Mouse (Mus musculus) right cerebral cortex, postnatal 25 days (tissue): Measurements from ENCODE around the gene Commd9.

ENCODE experiments used
- DNase-seq: peaks from one replicate; pipeline ENCODE4 v3.0.0; 2022

Gene Commd9

DNA sequence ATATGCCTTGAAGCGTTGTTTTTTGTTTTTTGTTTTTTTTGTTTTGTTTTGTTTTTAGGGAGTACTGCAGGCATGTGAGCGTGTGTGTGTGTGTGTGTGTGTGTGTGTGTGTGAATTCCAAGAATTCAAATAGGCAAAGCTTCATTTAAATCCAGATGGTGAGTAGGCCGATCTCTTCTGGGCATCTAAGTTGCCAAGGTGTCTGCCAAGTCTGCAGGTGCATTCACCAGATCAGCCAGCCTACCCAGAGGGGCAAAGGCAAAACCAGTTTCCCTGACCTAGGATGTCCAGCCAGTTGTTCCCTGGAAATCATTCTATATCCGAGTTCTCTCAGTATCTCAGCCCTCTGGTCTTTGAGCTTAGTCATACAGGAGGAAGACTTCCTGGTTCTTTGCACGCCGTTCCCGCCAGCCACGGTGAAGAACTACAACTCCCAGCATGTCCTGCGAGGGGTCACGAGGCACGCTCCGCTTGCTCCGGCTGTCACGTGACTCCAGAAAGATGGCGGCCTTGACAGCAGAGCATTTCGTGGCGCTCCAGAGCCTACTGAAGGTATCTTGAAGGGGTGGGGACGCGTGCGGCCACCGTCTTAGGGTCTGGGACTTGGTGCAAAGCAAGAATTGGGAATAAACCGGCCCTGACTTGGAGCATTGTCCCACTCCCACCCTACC is at the start of gene Commd9:
TSS of gene Commd9 (plus strand) at position 480 of the 671 bp plus-strand sequence.
- DNase-seq = peak; percentile 94

DNA sequence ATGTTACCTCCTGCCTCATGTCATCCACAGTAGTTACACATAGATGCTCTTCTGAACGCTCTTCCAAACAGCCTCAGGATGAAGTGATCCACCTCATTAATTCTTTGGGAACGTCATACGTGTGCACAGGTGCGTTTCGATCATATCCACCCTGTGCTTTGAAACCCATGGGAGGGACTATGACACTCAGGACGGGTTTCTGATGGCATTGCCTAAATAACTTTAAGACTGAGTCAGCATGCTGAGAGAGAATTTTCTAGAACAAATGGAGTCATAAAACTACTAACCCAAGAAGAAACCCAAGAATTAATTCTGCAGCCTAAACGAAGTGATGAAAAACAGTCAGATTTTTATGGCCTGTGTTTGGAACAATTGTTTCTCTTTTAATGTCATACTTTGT is 43.3 kb upstream of the Commd9 start:
- DNase-seq = no peak

- no peak for DNase-seq
These were observed 31.3 kb upstream of the Commd9 start for GRCm38 (mm10) chr2:101854792-101855191.

GRCm38 (mm10) chr2:101856174-101856573 is 29.9 kb upstream of the Commd9 start:
- DNase-seq = no peak

GRCm38 (mm10) chr2:101860920-101861485 is 25.0 kb upstream of the Commd9 start:
- no peak for DNase-seq

DNA sequence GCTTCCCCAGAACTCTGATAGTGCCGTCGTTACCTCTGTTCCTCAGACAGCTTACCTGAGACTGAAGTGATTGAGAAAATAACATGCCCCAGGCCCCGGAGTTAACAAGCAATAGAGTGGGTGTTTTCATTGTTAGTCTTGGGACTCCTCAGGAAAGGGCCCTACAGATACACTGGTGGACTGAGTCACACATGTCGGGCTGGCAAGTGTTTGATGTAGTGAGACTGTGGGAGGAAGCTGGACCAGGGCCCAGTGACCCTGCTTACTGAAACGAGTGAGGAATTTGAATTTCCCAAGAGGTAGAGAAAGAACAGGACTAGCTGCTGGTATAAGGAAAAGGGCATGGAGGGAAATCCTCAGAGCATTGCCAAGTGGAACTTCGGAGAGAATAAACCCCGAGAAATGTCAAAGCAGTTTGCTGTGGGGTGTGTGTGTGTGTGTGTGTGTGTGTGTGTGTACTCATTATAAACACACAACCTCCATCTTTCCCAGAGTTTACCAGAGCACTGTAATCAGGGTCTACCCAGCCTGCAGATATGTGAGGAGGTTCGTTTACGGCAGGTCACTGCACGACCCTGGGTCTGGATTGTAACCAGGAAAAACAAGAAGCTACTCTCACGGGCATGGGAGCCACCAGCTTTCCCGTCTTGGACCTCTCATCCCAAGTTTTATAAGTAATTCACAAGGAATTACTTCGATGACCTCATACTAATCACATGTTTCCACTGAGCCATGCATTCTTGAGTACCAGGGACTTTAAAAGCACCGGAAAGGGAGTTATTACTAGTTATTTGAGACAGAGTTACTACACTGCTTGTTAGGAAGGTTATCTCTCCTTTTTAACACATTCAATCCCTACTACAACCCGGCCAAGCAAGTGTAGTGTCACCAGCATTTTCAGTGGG is 23.6 kb upstream of the Commd9 start:
- no peak for DNase-seq

DNA sequence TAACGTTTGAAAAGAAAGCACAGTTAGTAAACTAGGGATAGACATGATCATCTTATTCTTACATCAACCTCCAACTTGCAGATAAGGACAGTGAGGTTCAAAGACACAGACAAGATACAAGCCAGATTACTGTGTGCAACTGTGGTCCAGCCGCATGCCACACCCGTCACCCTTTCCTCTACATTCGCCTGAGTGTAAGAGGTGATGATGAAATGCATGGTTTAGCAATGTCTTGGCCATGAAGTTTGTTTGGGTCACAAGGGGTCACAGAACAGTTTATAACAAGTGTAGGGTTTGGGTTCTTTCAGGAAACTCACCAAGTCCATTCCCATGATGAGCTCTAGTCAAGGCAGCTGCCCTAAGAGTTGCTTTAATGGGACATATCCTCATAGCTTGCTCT is 17.4 kb upstream of the Commd9 start:
- DNase-seq = no peak

DNA sequence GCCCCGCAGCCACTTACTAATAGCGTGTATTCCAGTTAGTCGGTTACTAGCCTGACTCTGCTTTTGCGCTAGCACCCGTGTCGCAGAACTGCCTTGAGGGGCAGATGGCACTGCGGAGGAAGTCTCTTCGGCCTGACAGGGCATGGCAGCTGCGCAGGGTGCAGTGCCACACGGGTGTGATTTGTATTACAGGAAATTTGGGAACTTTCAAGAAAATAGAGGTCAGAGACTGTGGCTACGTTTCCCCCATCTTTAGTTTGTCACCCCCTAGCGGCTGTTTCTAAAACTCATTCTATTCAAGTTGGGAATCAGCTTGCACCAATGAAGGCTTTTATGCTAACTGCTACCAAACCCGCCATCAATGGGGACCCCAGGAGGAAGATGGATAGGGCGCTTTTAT is 14.9 kb upstream of the Commd9 start:
- no peak for DNase-seq

DNA sequence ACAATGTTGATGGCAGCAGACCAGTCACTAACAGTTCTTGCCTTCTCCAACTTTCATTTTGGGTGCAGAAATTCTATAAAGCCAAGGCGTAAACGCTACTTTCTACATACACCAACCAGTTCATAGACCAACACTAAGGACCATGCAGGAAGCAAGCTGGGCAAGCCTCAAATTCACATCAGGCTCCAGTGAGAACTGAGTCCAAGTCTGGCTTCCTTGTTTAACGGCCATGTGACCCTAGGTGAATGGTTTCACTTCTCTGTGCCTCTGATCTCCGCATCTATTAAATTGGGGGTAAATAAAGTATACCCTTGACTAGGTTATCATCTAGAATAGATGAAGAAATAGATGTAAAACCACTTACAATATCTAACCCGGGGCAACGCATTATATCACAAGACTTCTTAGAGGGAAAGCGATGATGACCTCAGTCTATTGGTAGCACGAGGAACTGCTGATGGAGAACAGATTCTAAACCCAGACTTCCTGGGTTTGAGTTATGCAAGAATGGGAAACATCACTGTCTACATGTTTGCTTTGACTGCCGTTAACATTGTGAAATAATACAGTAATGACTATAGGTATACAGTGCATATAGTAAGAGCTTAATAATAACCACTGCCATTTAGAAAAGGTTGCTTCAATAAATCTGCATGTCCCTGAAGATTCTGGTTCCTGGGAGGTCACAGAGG is 4.4 kb upstream of the Commd9 start:
- no peak for DNase-seq

DNA sequence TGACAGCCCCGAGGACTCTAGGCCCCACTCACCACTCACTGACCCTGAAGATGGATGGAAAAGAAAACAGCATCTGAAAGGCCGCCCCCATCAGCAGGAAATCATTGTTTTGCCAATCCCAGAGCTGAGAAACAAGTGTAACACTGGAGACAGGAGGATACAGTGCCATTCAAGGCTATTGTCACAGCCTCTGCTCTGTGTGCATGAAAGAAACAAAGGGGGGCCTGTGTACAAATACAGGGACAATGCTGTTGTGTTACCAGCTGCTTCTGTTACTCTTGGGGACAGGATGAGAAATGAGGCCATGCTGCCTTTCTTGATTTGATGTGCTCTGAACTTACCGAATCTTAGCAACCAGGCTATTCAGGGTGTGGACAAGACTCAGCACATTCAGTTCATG is 3.0 kb upstream of the Commd9 start, which contains the start of gene Prr5l:
TSS of gene Prr5l (minus strand) at position 30 of the 400 bp plus-strand sequence.
- no peak for DNase-seq

DNA sequence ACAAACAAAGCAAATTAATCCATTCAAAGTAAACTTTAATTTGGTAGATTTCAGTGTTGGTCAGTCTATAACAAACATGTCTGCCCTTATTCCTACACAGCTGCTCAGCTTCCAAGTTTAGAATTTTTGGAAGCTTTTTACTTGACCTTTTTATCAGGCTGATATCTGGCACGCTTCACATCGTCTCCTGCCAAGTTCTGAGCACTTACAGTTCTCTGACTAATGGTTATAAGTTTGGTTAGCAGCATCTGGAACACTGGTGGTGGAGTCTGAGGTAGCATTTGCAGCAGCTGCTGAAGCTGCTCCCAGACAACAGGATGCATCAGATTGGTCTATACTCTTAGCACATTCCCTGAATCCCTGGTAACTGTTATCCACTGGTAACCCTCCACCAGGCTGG is 1.8 kb upstream of the Commd9 start:
- no peak for DNase-seq

- DNase-seq = no peak
These were observed 2.8 kb downstream of the Commd9 start for GRCm38 (mm10) chr2:101888886-101889285.

GRCm38 (mm10) chr2:101891143-101891542 is 5.1 kb downstream of the Commd9 start:
- no peak for DNase-seq

DNA sequence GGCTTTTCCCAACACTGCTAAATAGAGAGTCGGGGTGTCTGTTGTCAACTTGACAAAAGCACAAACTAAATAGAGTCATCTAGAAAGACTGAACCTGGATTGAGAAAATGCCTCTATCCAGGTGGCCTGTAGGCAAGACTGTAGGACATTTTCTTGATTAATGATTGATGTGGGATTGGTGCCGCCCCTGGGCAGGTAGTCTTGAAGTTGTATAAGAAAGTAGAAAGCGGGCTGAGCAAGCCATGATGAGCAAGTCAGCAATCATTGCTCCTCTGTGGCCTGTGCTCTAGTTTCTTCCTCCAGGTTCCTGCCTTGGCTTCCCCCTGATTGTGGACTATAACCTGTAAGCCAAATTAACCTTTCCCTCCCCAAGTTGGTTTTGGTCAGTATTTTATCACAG is 8.1 kb downstream of the Commd9 start:
- no peak for DNase-seq

DNA sequence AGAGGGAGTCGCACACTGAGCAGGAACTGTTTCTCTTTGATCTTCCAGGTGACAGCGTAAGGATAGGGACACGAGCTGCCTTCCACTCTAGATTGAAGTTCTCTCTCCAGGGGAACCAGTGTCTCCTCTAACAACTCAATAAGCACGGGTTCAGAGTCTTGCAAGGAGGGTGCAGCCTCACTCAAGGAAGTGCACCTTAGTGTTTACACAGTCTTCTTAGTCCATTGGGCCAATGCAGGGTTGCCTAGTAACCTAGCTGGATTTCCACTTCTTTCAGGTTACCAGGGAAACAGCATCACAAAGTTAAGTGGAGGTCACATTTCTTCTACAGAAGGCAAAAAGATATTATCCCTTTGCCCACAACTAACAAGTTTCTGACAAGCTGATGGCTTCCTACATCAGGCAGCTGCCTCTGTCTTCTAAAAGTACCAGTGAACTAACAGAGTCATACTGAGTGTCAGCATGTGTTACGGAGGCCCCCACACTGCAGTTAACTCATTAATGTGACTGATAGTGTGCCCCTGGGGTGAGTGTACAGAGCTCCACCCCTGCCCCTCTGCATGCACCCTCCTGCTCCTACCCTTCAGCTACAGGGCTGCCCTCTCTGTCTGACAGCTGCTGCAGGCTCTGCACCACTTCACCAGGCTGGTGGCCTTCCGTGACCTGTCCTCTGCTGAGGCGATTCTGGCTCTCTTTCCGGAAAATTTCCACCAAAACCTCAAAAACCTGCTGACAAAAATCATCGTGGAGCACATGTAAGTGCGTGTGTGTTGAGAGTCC is 10.6 kb downstream of the Commd9 start:
- DNase-seq = no peak

GRCm38 (mm10) chr2:101902196-101902595 is 16.1 kb downstream of the Commd9 start:
- no peak for DNase-seq

GRCm38 (mm10) chr2:101905534-101906378 is 19.7 kb downstream of the Commd9 start:
- peak; percentile 75 for DNase-seq

- DNase-seq = no peak
These were observed 20.3 kb downstream of the Commd9 start for GRCm38 (mm10) chr2:101906379-101906690.

DNA sequence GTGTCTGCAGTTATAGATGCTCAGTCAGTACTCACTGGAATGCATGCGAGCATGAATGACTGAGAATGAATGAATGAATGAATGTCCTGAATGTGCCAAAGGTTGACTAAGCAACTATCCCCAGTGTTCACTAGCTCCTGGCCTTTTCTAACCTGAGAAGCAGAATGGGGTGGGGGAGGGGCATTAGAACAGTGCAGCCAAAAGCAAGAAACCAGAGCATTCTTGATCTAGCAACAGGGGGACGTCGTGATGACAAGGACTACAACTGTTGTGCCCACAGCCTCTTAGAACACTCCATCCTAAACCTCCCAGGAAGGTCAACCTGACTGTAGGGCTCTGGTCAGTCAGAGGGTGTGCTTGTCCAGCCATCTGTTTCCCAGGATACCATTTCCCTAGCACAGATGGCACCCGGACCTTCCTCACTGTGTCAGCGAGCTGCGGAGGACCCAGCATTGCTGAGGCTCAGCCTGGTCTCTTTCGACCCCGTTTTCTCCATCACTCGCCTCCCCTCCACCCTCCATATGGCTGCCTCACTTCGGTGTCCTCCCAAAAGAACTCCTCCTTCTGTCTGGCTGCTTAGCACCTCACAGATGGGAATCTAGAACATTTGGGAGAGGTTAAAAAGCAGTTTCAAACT is 21.5 kb downstream of the Commd9 start:
- DNase-seq = peak; percentile 30

- DNase-seq = no peak
These were observed 22.7 kb downstream of the Commd9 start for GRCm38 (mm10) chr2:101908773-101909172.
